Mouse (Mus musculus): ENCODE results near the gene Pcsk2. TPM values are rescaled to one million over a fixed set of nuclear protein-coding genes. Genes with fewer than 3 reads are reported as not detected.

The Pcsk2 gene
- total RNA-seq (2015): not detected in 2 replicates
- not detected in 2 replicates for total RNA-seq (2017)

- no peak for ATAC-seq (ENCODE audit: poor library complexity, severe bottlenecking)
Measured at GRCm38 (mm10) chr2:143545758-143546246, at the start of gene Pcsk2. Pcsk2 (plus strand) TSS chr2:143546156.

GRCm38 (mm10) chr2:143500845-143501244 lies 45.1 kb upstream of the Pcsk2 start:
- ATAC-seq (ENCODE audit: poor library complexity, severe bottlenecking): no peak

DNA sequence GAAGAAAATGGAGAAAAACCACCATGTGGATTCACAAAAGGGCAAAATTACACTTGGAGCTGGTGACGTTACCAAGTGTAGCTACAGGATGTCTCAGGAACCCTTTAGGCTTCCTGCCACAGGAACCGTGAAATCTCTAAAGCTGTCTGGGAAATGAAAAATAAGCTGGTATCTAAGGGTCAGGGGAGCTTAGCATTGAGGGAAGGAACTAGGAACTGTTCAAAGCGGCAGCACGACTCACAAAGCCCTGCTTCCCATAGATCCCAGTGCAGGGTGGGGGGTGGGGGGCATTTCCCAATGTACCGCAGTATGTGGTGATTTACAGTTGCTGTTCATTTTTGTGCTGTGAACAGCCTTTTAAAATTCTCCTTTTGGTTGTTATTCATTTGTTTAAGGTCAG lies 44.2 kb upstream of the Pcsk2 start:
- no peak for ATAC-seq (ENCODE audit: poor library complexity, severe bottlenecking)

GRCm38 (mm10) chr2:143502203-143502602 lies 43.8 kb upstream of the Pcsk2 start:
- no peak for ATAC-seq (ENCODE audit: poor library complexity, severe bottlenecking)

DNA sequence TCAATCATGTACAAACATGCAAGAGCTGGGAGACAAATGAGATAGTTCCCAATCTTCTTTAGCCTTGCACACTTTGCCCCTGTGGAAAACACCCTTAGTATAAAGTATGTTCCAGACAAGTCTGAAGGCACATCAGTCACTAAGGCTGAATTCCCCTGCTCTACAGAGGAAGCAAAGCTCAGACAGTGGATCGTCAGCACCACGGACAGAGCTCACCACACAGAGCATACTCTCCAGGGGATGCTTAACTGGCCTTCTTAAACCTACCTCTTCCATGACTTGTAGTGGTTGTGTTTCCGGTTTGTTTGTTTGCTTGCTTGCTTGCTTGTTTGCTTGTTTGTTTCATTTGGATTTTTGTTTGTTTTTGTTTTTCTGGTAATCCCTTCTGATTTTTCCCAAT lies 9.5 kb upstream of the Pcsk2 start:
- no peak for ATAC-seq (ENCODE audit: poor library complexity, severe bottlenecking)

DNA sequence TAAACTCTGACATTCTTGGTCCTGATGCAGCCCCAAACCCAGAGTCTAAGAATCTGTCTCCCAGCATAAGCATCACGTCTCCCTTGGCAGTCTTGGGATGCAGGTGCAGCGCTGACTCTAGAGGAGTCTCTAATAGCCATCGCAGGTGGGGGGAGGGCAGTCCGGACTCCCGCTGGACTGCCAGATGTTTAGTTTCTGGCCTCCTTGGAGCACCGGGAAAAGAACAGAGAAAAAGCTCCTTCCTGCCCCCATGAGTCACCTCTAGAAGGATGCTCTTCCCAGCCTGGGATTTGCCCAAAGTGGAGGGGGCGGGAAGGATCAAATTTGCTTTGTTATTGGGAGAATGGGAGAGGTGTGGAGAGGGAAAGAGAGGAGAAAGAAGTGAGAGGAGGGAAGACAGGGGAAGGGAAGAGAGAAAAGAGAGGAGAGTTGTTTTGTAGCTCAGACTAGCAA lies 631 bp upstream of the Pcsk2 start:
- ATAC-seq (ENCODE audit: poor library complexity, severe bottlenecking): no peak

GRCm38 (mm10) chr2:143546412-143547211 lies 656 bp downstream of the Pcsk2 start:
- no peak for ATAC-seq (ENCODE audit: poor library complexity, severe bottlenecking)

DNA sequence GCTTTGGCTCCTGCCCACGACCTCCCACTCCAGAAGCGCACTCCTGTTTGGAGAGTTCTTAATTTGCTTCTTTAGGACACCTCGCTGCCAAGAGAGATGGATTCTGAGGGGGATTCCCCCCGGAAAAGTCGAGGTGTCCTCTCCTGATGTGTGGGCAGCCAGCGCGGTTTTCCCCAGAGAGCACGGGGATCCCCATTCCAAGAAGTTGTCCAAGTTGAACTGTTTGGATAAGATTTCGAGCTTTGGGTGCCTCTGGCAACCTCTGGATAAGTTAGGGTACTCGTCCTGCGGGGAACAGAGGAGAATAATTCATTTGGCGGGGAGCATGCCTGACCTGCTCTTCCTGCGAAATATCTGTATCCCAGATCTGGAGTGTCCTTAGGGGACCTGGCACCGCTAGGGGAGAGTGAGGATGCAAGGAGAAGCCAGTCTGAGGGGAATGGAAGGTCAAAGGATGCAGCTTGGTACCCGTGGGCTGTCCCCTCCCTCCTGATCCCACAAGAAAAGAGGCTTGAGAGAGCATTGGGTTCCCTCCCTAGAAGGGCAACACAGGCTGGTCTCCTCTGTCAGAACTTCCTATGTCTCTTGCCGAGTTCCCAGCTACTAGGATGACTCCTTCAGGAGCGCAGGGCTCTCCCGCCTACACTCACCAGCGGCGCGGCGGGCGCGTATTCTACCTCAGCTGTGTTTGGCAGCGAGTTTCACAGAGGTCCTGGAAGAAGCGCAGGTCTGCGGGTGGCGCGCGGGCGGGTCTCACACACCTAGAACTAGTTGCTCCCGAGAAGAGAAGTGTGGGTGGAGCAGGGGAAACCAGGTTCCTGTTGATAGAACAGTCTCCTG lies 1.5 kb downstream of the Pcsk2 start:
- no peak for ATAC-seq (ENCODE audit: poor library complexity, severe bottlenecking)

DNA sequence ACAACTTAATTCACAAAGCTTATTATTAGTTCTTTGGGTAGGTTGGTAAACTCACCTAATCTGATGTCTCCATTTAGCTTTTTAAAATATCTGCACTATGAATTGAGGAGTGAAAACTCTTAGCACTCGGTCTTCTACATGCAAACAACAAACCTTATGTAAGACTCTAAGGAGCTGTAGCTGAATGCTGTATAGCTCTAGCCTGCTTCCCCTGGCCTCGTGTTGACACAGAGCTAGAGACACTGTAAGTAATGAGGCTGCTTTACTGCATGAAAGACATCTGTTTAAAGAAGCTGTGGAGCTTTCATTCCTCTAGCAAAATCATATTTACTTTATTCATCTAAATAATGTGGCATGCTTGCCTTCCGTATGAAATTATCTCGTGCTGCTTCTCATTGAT lies 14.4 kb downstream of the Pcsk2 start:
- no peak for ATAC-seq (ENCODE audit: poor library complexity, severe bottlenecking)

DNA sequence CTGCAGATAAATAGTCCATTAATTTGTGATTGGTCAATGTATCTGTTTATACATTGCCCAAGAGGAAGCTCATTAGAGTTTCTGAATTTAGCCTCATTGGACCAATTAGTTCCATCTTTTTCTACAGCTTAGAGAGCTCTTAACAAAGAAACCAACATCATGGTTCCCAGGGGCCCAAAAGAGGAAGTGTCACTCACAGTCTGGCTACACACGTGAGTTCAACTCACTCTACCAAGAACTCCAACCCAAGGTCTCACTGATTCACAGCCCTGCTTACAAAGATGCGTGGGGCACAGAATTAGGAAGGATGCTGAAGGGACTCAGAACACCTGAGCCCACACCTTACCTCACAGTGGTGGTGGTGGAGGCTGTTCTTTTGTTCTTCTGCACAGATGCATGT lies 19.1 kb downstream of the Pcsk2 start:
- ATAC-seq (ENCODE audit: poor library complexity, severe bottlenecking): no peak

GRCm38 (mm10) chr2:143565961-143566360 lies 20.0 kb downstream of the Pcsk2 start:
- ATAC-seq (ENCODE audit: poor library complexity, severe bottlenecking): no peak

GRCm38 (mm10) chr2:143585341-143585740 lies 39.4 kb downstream of the Pcsk2 start:
- ATAC-seq (ENCODE audit: poor library complexity, severe bottlenecking): no peak

DNA sequence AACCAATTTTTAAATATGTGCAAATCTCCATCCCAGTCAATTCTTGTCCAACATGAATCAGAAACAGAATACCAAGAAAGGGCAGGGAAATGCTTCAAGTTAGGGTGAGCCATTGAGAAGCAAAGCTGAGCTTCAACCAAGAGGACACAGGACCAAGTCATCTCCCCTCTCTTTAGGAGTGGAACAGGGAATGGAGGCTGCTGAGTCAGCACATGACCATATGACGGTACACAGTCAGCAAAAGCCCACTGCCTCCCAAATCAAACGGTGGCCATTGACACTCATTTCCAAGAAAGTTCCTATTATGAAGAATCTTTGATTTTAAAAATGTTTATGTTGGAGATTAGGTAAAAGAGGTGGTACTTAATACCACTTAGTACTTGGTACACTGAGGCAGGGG lies 44.4 kb downstream of the Pcsk2 start:
- ATAC-seq (ENCODE audit: poor library complexity, severe bottlenecking): no peak

- ATAC-seq (ENCODE audit: poor library complexity, severe bottlenecking): no peak
Measured at GRCm38 (mm10) chr2:143603071-143603470, 57.1 kb downstream of the Pcsk2 start.

DNA sequence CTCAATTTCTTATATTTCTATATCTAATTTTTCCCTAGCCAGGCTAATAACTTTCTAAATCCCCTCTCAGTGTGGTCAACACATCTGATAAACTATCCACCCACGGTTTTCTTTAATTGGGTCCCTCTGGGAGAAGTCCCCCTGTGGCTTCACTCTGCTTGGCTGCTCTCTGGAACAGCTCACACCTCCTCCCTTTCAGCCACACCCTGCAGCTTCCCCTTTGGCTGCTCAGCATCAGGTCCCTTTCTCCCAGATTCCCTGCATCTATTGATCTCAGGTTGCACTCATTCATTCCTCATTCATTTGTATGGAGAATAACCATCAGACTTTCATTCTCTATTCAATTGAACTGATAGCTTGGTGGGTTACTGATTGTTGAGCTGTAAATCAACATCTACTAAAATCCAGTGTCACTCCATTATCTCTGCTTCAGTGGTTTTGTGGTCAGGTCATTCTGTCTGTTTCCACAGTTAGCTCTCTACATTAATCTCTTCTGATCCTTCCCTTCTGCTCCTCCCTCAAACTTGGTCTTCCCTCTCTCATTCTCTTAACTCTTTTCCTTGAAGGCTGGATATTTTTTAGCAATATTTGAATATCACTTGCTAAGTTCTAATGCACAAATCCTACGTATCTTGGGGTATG lies 58.0 kb downstream of the Pcsk2 start:
- no peak for ATAC-seq (ENCODE audit: poor library complexity, severe bottlenecking)

GRCm38 (mm10) chr2:143610355-143611331 lies 64.7 kb downstream of the Pcsk2 start:
- no peak for ATAC-seq (ENCODE audit: poor library complexity, severe bottlenecking)

- no peak for ATAC-seq (ENCODE audit: poor library complexity, severe bottlenecking)
Measured at GRCm38 (mm10) chr2:143613466-143613865, 67.5 kb downstream of the Pcsk2 start.

DNA sequence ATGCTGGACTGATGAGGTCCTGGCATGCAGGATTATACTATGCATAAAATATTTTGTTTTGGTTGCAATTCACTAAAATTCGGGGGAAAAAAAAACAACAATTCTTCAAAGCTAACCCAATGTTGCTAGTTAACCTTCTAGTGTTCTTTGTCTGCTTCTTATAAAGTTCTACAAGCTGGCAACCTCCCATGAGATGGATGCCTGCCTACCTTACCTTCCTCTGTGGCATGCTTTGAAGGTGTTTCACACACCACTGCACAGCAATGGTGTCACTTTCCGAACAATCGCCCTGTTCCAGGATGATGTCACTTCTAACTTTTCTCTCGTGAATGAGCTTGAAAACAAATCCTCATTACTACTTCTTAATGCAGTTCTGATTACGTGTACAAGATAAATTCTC lies 68.8 kb downstream of the Pcsk2 start:
- no peak for ATAC-seq (ENCODE audit: poor library complexity, severe bottlenecking)

DNA sequence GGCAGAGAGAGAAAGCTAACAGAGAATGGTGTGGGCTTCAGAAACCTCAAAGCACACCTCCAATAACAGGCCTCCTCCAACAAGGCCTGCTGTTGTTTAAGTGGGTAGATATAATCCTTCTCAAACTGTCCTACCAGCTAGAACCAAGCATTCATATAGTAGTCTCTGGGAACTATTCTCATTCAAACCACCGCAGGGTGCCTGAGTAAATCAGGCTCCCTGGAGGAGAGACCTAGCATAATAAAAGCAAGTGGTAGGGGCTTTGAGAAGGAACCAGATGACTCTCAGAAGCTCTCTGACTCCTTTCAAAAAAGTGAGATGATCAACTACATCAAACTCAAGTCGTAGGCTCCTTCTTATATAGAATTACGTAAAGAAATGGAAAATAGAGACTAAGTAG lies 75.0 kb downstream of the Pcsk2 start:
- ATAC-seq (ENCODE audit: poor library complexity, severe bottlenecking): no peak

DNA sequence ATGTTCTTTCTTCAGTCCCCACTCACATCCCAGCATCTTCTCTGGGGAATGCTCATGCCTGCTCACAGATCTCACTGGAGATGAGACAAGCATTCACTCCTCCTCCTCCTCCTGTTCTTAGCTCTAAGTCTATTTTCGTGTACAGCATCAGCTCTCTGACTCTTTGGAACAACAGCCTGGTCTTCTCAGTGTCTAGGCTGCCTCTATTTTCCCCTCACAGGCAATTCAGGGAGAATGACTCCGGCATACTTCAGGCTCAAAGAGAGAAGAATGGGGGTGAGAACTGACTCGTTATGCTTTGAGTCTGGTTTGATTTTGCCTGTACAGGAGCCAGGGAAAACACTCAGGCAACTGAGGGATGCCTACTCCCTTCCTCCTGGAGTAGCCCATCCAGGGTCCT lies 78.0 kb downstream of the Pcsk2 start:
- no peak for ATAC-seq (ENCODE audit: poor library complexity, severe bottlenecking)

All from megakaryocyte, adult 5-6 weeks (primary cell).